Mouse (Mus musculus) MEL (cell line): ENCODE data around the gene Chka. TPM values are rescaled to one million over a fixed set of nuclear protein-coding genes. Genes with fewer than 3 reads are reported as not detected.

Experiments used
- DNase-seq: peaks from one replicate; pipeline ENCODE4 v3.0.0; 2011; ENCODE audit warnings: low read depth, low spot score
- H3K27ac ChIP-seq: 2 replicates; pipeline ENCODE4 v1.5.1; 2012; ENCODE audit warnings: low read depth, mild to moderate bottlenecking, control low read depth, low read length, moderate library complexity; ENCODE audit not compliant: control insufficient read depth
- H3K27me3 ChIP-seq, 2 experiments: fragments of 150-350 bp in 1 of 2; sonication (generic) in 1 of 2; 2 replicates each; pipeline ENCODE4 v1.6.1; 2012; ENCODE audit warnings: low read length in 2 of 2, mild to moderate bottlenecking in 2 of 2, improper control_type of control experiment in 1 of 2, moderate library complexity in 1 of 2; ENCODE audit not compliant: insufficient read depth in 2 of 2, control insufficient read depth in 1 of 2
- H3K36me3 ChIP-seq, 2 experiments: 2 replicates each; pipeline ENCODE4 v1.6.1; 2012 to 2014; ENCODE audit warnings: low read length in 2 of 2, improper control_type of control experiment in 1 of 2, inconsistent platforms in 1 of 2, mild to moderate bottlenecking in 1 of 2; ENCODE audit not compliant: insufficient read depth in 2 of 2, control insufficient read depth in 1 of 2
- H3K4me1 ChIP-seq, 2 experiments: fragments of 150-350 bp in 1 of 2; sonication (generic) in 1 of 2; 2 replicates each; pipeline ENCODE4 v1.6.1; 2012; ENCODE audit warnings: low read length in 2 of 2, improper control_type of control experiment in 1 of 2, mild to moderate bottlenecking in 1 of 2; ENCODE audit not compliant: insufficient read depth in 2 of 2, control insufficient read depth in 1 of 2
- H3K4me3 ChIP-seq, 2 experiments: fragments of 150-350 bp in 1 of 2; sonication (generic) in 1 of 2; 2 replicates each; pipeline ENCODE4 v1.5.1; 2012; ENCODE audit warnings: low read depth in 2 of 2, low read length in 2 of 2, mild to moderate bottlenecking in 2 of 2, moderate library complexity in 2 of 2, control low read depth in 1 of 2, improper control_type of control experiment in 1 of 2; ENCODE audit not compliant: control insufficient read depth in 1 of 2, insufficient read depth in 1 of 2
- H3K79me2 ChIP-seq: 2 replicates; pipeline ENCODE4 v1.6.1; 2012; ENCODE audit warnings: mild to moderate bottlenecking, low read length, moderate library complexity; ENCODE audit not compliant: control insufficient read depth, poor library complexity, insufficient read depth
- H3K9ac ChIP-seq: 2 replicates; pipeline ENCODE4 v1.6.1; 2012; ENCODE audit warnings: low read depth, mild to moderate bottlenecking, control low read depth, low read length, moderate library complexity; ENCODE audit not compliant: control insufficient read depth, poor library complexity, severe bottlenecking
- H3K9me3 ChIP-seq: fragments of 150-350 bp; sonication (generic); replicated peaks from 2 replicates; pipeline ENCODE4 v1.6.1; 2012; ENCODE audit warnings: mild to moderate bottlenecking, low read length, improper control_type of control experiment, moderate library complexity; ENCODE audit not compliant: insufficient read depth
- BHLHE40 ChIP-seq: IDR thresholded peaks from 2 replicates; pipeline ENCODE4 v1.6.1; 2012; ENCODE audit warnings: low read depth, mild to moderate bottlenecking, inconsistent platforms, low read length, improper control_type of control experiment, borderline replicate concordance
- CHD1 ChIP-seq: IDR thresholded peaks from 2 replicates; pipeline ENCODE4 v1.6.1; 2012; ENCODE audit warnings: low read depth, mild to moderate bottlenecking, inconsistent platforms, low read length, improper control_type of control experiment
- ETS1 ChIP-seq: IDR thresholded peaks from 2 replicates; pipeline ENCODE4 v1.6.1; 2012; ENCODE audit warnings: low read depth, mild to moderate bottlenecking, inconsistent platforms, low read length, improper control_type of control experiment, moderate library complexity
- GABPA ChIP-seq: IDR thresholded peaks from 2 replicates; pipeline ENCODE4 v1.6.1; 2012; ENCODE audit warnings: low read depth, mild to moderate bottlenecking, inconsistent platforms, low read length, improper control_type of control experiment, moderate library complexity
- GATA1 ChIP-seq: IDR thresholded peaks from 2 replicates; pipeline ENCODE4 v1.6.1; 2011; ENCODE audit warnings: low read depth, low read length, improper control_type of control experiment
- HCFC1 ChIP-seq: IDR thresholded peaks from 2 replicates; pipeline ENCODE4 v1.6.1; 2012; ENCODE audit warnings: low read depth, mild to moderate bottlenecking, inconsistent platforms, low read length, improper control_type of control experiment, moderate library complexity
- JUND ChIP-seq: IDR thresholded peaks from 2 replicates; pipeline ENCODE4 v1.6.1; 2011; ENCODE audit warnings: low read depth, mild to moderate bottlenecking, improper control_type of control experiment, low read length
- KAT2A ChIP-seq: conservative IDR thresholded peaks from 2 replicates; pipeline ENCODE4 v1.6.1; 2012; ENCODE audit warnings: low read depth, low read length, improper control_type of control experiment, inconsistent platforms
- MEF2A ChIP-seq: IDR thresholded peaks from 2 replicates; pipeline ENCODE4 v1.6.1; 2014; ENCODE audit warnings: low read depth, mild to moderate bottlenecking, inconsistent platforms, low read length, improper control_type of control experiment; ENCODE audit not compliant: poor library complexity, insufficient replicate concordance, severe bottlenecking; ENCODE audit errors: extremely low read depth
- MXI1 ChIP-seq: IDR thresholded peaks from 2 replicates; pipeline ENCODE4 v1.6.1; 2011; ENCODE audit warnings: mild to moderate bottlenecking, low read depth, low read length, improper control_type of control experiment
- MYC ChIP-seq: IDR thresholded peaks from 2 replicates; pipeline ENCODE4 v1.6.1; 2011; ENCODE audit warnings: low read depth, mild to moderate bottlenecking, low read length, improper control_type of control experiment, moderate library complexity
- NELFE ChIP-seq: IDR thresholded peaks from 2 replicates; pipeline ENCODE4 v1.6.1; 2011; ENCODE audit warnings: low read depth, low read length, improper control_type of control experiment
- POLR2AphosphoS2 ChIP-seq: IDR thresholded peaks from 2 replicates; pipeline ENCODE4 v1.6.1; 2011; ENCODE audit warnings: low read length, improper control_type of control experiment
- RCOR1 ChIP-seq: IDR thresholded peaks from 2 replicates; pipeline ENCODE4 v1.6.1; 2012; ENCODE audit warnings: low read depth, mild to moderate bottlenecking, inconsistent platforms, low read length, improper control_type of control experiment
- SIN3A ChIP-seq: IDR thresholded peaks from 2 replicates; pipeline ENCODE4 v1.6.1; 2012; ENCODE audit warnings: low read length, improper control_type of control experiment, inconsistent platforms
- SMC3 ChIP-seq: IDR thresholded peaks from 2 replicates; pipeline ENCODE4 v1.6.1; 2011; ENCODE audit warnings: low read depth, low read length, improper control_type of control experiment
- TCF12 ChIP-seq: IDR thresholded peaks from 2 replicates; pipeline ENCODE4 v1.6.1; 2014; ENCODE audit warnings: low read depth, mild to moderate bottlenecking, inconsistent platforms, low read length, improper control_type of control experiment, moderate library complexity
- USF1 ChIP-seq: IDR thresholded peaks from 2 replicates; pipeline ENCODE4 v1.6.1; 2014; ENCODE audit warnings: low read depth, mild to moderate bottlenecking, inconsistent platforms, low read length, improper control_type of control experiment, moderate library complexity
- USF2 ChIP-seq, 2 experiments: IDR thresholded peaks; 2 replicates each; pipeline ENCODE4 v1.6.1; 2011 to 2012; ENCODE audit warnings: improper control_type of control experiment in 2 of 2, low read length in 2 of 2, borderline replicate concordance in 1 of 2, inconsistent platforms in 1 of 2, low read depth in 1 of 2, mild to moderate bottlenecking in 1 of 2; ENCODE audit not compliant: insufficient read depth in 1 of 2
- ZKSCAN1 ChIP-seq: IDR thresholded peaks from 2 replicates; pipeline ENCODE4 v1.6.1; 2012; ENCODE audit warnings: low read depth, mild to moderate bottlenecking, inconsistent platforms, low read length, improper control_type of control experiment, moderate library complexity
- ZMIZ1 ChIP-seq: IDR thresholded peaks from 2 replicates; pipeline ENCODE4 v1.6.1; 2012; ENCODE audit warnings: low read depth, mild to moderate bottlenecking, inconsistent platforms, low read length, improper control_type of control experiment, moderate library complexity
- polyA plus RNA-seq, 2 experiments: library from polyadenylated mRNA; stranded (reverse) in 1 of 2; unstranded in 1 of 2; fragments of >175 nt in 1 of 2; fragments of >200 nt in 1 of 2; gene quantifications; 2 replicates each; pipeline versions ENCODE4 v1.2.1 to v1.2.4; 2012; ENCODE audit warnings: low replicate concordance in 2 of 2, low read depth in 1 of 2; ENCODE audit not compliant: insufficient read length in 2 of 2, insufficient read depth in 1 of 2, missing spikeins in 1 of 2
- total RNA-seq: library from RNA; depleted of rRNA; stranded (reverse); fragments of 300-350 nt; gene quantifications from 2 replicates; pipeline ENCODE4 v1.2.3, GENCODE M21; 2012

Chka gene
- total and polyA plus RNA-seq, 3 experiments, result 12.5 to 21.0 TPM; not detected in 1

DNA sequence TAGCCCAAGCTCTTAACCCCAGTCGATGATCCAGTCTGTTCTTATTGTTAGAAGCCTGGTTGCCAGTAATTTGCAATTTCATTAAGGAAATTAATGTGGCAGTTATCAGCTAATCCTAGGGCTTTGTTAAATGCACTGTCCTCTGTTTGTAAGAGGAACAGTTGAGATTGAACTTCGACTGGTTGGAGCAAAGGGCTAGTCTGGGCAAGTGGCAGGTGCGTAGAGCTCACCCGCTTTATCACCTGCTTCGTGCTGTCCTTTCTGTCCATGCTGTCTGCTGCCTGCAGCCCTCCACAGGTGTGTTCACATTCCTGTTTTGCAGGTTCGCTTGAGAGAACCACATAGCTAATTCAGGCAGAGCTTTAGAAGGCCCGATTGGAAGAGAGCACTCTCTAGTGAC, 23.5 kb downstream of the Chka start:
- H3K9ac ChIP-seq, result no peak overlapping the region
- TF ChIP-seq GABPA, result no peak
- no peak for TF ChIP-seq USF2 (IDR thresholded peaks at IDR 0.05; ENCODE audit: borderline replicate concordance in 1 of 2, insufficient read depth in 1 of 2, low read depth in 1 of 2, low read length in 2 of 2)
- TF ChIP-seq MYC, result no peak
- TF ChIP-seq ZKSCAN1, result no peak
- no peak for TF ChIP-seq MXI1
- no peak for TF ChIP-seq BHLHE40
- TF ChIP-seq CHD1, result no peak
- no peak for TF ChIP-seq RCOR1
- TF ChIP-seq POLR2AphosphoS2, result no peak
- no peak for TF ChIP-seq JUND
- TF ChIP-seq MEF2A, result no peak
- TF ChIP-seq HCFC1, result no peak
- no peak for TF ChIP-seq NELFE
- TF ChIP-seq USF1, result no peak
- TF ChIP-seq TCF12, result no peak
- TF ChIP-seq KAT2A, result no peak
- TF ChIP-seq, all 39 proteins: peak for 0
- Histone ChIP-seq H3K27me3 (no peaks in the 10 kb centered on the region), H3K9me3 (no peaks in the 10 kb centered on the region), H3K79me2 (no peaks in the 10 kb centered on the region), H3K4me1 (no peaks in the 10 kb centered on the region), H3K4me3 (no peak overlapping the region), H3K27ac (no peak overlapping the region), H3K36me3 (no peaks in the 10 kb centered on the region)
- DNase-seq, result no peak

DNA sequence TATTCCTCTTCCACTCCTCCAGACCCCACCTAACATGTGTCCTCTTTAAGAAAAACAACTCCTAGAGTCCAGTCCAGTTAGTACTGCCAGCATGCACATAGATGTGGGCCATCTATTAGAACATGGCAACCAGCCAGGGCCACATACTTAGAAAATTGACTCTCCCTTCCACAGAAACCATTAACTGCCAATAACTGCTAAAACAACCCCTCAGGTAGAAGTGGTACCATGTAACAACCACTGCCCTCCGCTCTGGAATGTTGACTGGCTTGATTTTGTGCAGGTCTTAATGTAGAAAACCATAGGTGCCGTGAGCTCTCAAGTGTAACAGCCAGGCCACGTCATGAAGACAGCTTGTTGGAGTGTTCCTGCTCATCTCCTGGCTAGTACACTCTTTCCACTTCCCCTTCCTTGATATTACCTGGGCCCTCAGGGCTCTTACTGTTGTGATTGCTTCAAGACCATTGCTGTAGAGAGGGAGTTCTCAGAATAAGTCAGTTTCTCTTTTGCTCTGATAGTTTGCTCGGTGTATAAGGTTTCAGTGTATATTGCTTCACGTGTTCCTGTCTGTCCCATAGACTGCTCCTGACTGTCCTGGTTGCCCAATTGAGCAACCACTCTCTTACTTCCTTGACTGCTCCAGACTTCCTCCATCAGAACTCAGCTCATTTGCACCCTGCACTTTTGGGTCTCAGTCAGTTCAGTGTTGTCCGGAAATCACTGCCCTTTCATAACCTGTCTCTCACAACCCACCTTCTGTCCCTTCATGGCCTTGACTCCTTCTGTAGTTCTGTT, 28.7 kb downstream of the Chka start:
- Histone ChIP-seq H3K4me3 (no peak overlapping the region), H3K27me3 (no peaks in the 10 kb centered on the region), H3K4me1 (no peaks in the 10 kb centered on the region), H3K36me3 (no peaks in the 10 kb centered on the region), H3K27ac (no peak overlapping the region), H3K9ac (no peak overlapping the region), H3K9me3 (no peaks in the 10 kb centered on the region), H3K79me2 (no peaks in the 10 kb centered on the region)
- TF ChIP-seq ZKSCAN1, result no peak
- no peak for TF ChIP-seq GATA1
- no peak for TF ChIP-seq MEF2A
- TF ChIP-seq SMC3, result no peak
- no peak for TF ChIP-seq SIN3A
- TF ChIP-seq ETS1, result no peak
- no peak for TF ChIP-seq GABPA
- no peak for TF ChIP-seq ZMIZ1
- TF ChIP-seq NELFE, result no peak
- no peak for TF ChIP-seq KAT2A
- DNase-seq, result no peak
